Mouse (Mus musculus) forebrain, embryonic 16.5 days (tissue): ENCODE measurements at regions not wholly inside any gene's neighbourhood (a gene's known extent, or its start where the extent isn't known, plus 50 kb on each side); places are given as distances from the start of the nearest gene placed in this dataset.

Experiments
- ATAC-seq: fragments of 200-750 bp; cut with Nextera tagmentation; 2 replicates; pipeline ENCODE4 v1.8.0; 2017; ENCODE audit warnings: mild to moderate bottlenecking, moderate library complexity
- H3K27ac ChIP-seq: fragments of 300-500 bp; sonication (generic); 2 replicates; pipeline ENCODE4 v1.5.1; 2014; ENCODE audit warnings: low read length, control low read depth
- H3K27me3 ChIP-seq: fragments of 300-500 bp; sonication (generic); replicated peaks from 2 replicates; pipeline ENCODE4 v1.6.1; 2014; ENCODE audit warnings: low read length; ENCODE audit not compliant: control insufficient read depth, insufficient read depth
- H3K36me3 ChIP-seq: fragments of 300-500 bp; sonication (generic); 2 replicates; pipeline ENCODE4 v1.6.1; 2014; ENCODE audit not compliant: control insufficient read depth, insufficient read depth
- H3K4me1 ChIP-seq: fragments of 300-500 bp; sonication (generic); replicated peaks from 2 replicates; pipeline ENCODE4 v1.6.1; 2014; ENCODE audit warnings: low read length; ENCODE audit not compliant: control insufficient read depth, insufficient read depth
- H3K4me2 ChIP-seq: fragments of 300-500 bp; sonication (generic); 2 replicates; pipeline ENCODE4 v1.6.1; 2014; ENCODE audit warnings: mild to moderate bottlenecking, low read length, control low read depth
- H3K4me3 ChIP-seq: fragments of 300-500 bp; sonication (generic); replicated peaks from 2 replicates; pipeline ENCODE4 v1.5.1; 2014; ENCODE audit warnings: mild to moderate bottlenecking, low read length, control low read depth
- H3K9ac ChIP-seq: fragments of 300-500 bp; sonication (generic); replicated peaks from 2 replicates; pipeline ENCODE4 v1.6.1; 2014; ENCODE audit warnings: low read depth, low read length, control low read depth
- H3K9me3 ChIP-seq: fragments of 300-500 bp; sonication (generic); 2 replicates; pipeline ENCODE4 v1.6.1; 2016; ENCODE audit warnings: low read length; ENCODE audit not compliant: control insufficient read depth
- WGBS: fragments of 180-500 bp; shearing (Covaris S2); extraction: QIAGEN DNeasy Blood & Tissue Kit; methylation state at CpG from one replicate; pipeline ENCODE4 v1.1.7; 2014; 5-methylcytosine and 5-hydroxymethylcytosine counted together

- Histone ChIP-seq H3K9ac (no peak overlapping the region), H3K4me2 (no peak overlapping the region), H3K27ac (no peak overlapping the region), H3K9me3 (no peaks in the 10 kb centered on the region), H3K36me3 (no peaks in the 10 kb centered on the region), H3K27me3 (no peaks in the 10 kb centered on the region), H3K4me1 (0 out of 2 replicates have a peak, but pooled peaks cover 2% of the 10 kb centered on the region), H3K4me3 (no peak overlapping the region)
- WGBS, result 77% methylated on average over 12 of the region's 12 CpGs
- ATAC-seq, result no peak
These were observed 126.0 kb downstream of the Gm11011 start for GRCm38 (mm10) chr2:169461491-169462039.

- no peak overlapping the region for H3K4me2 ChIP-seq
- ATAC-seq, result no peak
- H3K27ac ChIP-seq, result no peak overlapping the region
- no peaks in the 10 kb centered on the region for H3K9me3 ChIP-seq
- H3K4me1 ChIP-seq, result no peaks in the 10 kb centered on the region
- no peaks in the 10 kb centered on the region for H3K36me3 ChIP-seq
- no peak overlapping the region for H3K4me3 ChIP-seq
- no peaks in the 10 kb centered on the region for H3K27me3 ChIP-seq
- WGBS, result 90% methylated on average over 8 of the region's 8 CpGs
- no peak overlapping the region for H3K9ac ChIP-seq
These were observed 134.6 kb downstream of the Gm11011 start for GRCm38 (mm10) chr2:169452956-169453355.

- no peaks in the 10 kb centered on the region for H3K27me3 ChIP-seq
- 92% methylated on average over 6 of the region's 6 CpGs for WGBS
- ATAC-seq, result no peak
- H3K27ac ChIP-seq, result no peak overlapping the region
- H3K4me1 ChIP-seq, result peaks cover 6% of the 10 kb centered on the region
- H3K9me3 ChIP-seq, result no peaks in the 10 kb centered on the region
- no peaks in the 10 kb centered on the region for H3K36me3 ChIP-seq
- no peak overlapping the region for H3K9ac ChIP-seq
- no peak overlapping the region for H3K4me3 ChIP-seq
- no peak overlapping the region for H3K4me2 ChIP-seq
These were observed 136.7 kb downstream of the Gm11011 start for GRCm38 (mm10) chr2:169450801-169451200.

- H3K4me3 ChIP-seq, result no peak overlapping the region
- WGBS, result 76% methylated on average over 6 of the region's 6 CpGs
- peaks cover 16% of the 10 kb centered on the region for H3K4me1 ChIP-seq
- H3K36me3 ChIP-seq, result no peaks in the 10 kb centered on the region
- H3K27me3 ChIP-seq, result no peaks in the 10 kb centered on the region
- H3K27ac ChIP-seq, result no peak overlapping the region
- ATAC-seq, result peak; percentile 33; the same call in 1 of the 2 replicates
- H3K9ac ChIP-seq, result no peak overlapping the region
- no peak overlapping the region for H3K4me2 ChIP-seq
- H3K9me3 ChIP-seq, result no peaks in the 10 kb centered on the region
These were observed 139.9 kb downstream of the Gm11011 start for GRCm38 (mm10) chr2:169447495-169448280.

GRCm38 (mm10) chr2:169445877-169446276 lies 141.7 kb downstream of the Gm11011 start:
- Histone ChIP-seq H3K9ac (0 out of 2 replicates have a peak overlapping the region, but pooled peaks have one; percentile 26), H3K27ac (no peak overlapping the region), H3K4me2 (peak overlapping the region; percentile 25), H3K27me3 (no peaks in the 10 kb centered on the region), H3K4me3 (no peak overlapping the region), H3K9me3 (no peaks in the 10 kb centered on the region), H3K36me3 (no peaks in the 10 kb centered on the region), H3K4me1 (peaks cover 16% of the 10 kb centered on the region)
- ATAC-seq, result no peak
- WGBS, result 80% methylated on average over 5 of the region's 5 CpGs

GRCm38 (mm10) chr2:169445371-169445770 lies 142.2 kb downstream of the Gm11011 start:
- Histone ChIP-seq H3K36me3 (no peaks in the 10 kb centered on the region), H3K4me1 (peaks cover 16% of the 10 kb centered on the region), H3K27ac (no peak overlapping the region), H3K9ac (no peak overlapping the region), H3K9me3 (no peaks in the 10 kb centered on the region), H3K27me3 (no peaks in the 10 kb centered on the region), H3K4me3 (0 out of 2 replicates have a peak overlapping the region, but pooled peaks have one; percentile 1), H3K4me2 (peak overlapping the region; percentile 25)
- peak; percentile 23; the same call in 1 of the 2 replicates for ATAC-seq
- 13% methylated on average over 12 of the region's 12 CpGs for WGBS

GRCm38 (mm10) chr2:169443271-169443670 lies 144.3 kb downstream of the Gm11011 start:
- no peaks in the 10 kb centered on the region for H3K27me3 ChIP-seq
- H3K27ac ChIP-seq, result no peak overlapping the region
- no peaks in the 10 kb centered on the region for H3K9me3 ChIP-seq
- no peaks in the 10 kb centered on the region for H3K36me3 ChIP-seq
- H3K4me2 ChIP-seq, result no peak overlapping the region
- no peak overlapping the region for H3K4me3 ChIP-seq
- WGBS, result 95% methylated on average over 8 of the region's 8 CpGs
- peaks cover 16% of the 10 kb centered on the region for H3K4me1 ChIP-seq
- ATAC-seq, result no peak
- H3K9ac ChIP-seq, result no peak overlapping the region

- no peak for ATAC-seq
- Histone ChIP-seq H3K4me2 (no peak overlapping the region), H3K36me3 (no peaks in the 10 kb centered on the region), H3K4me3 (no peak overlapping the region), H3K27ac (no peak overlapping the region), H3K9ac (no peak overlapping the region), H3K9me3 (no peaks in the 10 kb centered on the region), H3K27me3 (0 out of 2 replicates have a peak, but pooled peaks cover 3% of the 10 kb centered on the region), H3K4me1 (no peaks in the 10 kb centered on the region)
- WGBS, result 97% methylated on average over 8 of the region's 8 CpGs
These were observed 156.0 kb downstream of the Gm11011 start for GRCm38 (mm10) chr2:169431516-169431915.

- Histone ChIP-seq H3K4me3 (no peak overlapping the region), H3K9ac (no peak overlapping the region), H3K4me1 (peaks cover 6% of the 10 kb centered on the region), H3K4me2 (no peak overlapping the region), H3K9me3 (no peaks in the 10 kb centered on the region), H3K36me3 (no peaks in the 10 kb centered on the region), H3K27me3 (0 out of 2 replicates have a peak, but pooled peaks cover 3% of the 10 kb centered on the region), H3K27ac (no peak overlapping the region)
- 94% methylated on average over 7 of the region's 7 CpGs for WGBS
- no peak for ATAC-seq
These were observed 158.1 kb downstream of the Gm11011 start for GRCm38 (mm10) chr2:169429411-169429810.
